In the genomic region with DNA sequence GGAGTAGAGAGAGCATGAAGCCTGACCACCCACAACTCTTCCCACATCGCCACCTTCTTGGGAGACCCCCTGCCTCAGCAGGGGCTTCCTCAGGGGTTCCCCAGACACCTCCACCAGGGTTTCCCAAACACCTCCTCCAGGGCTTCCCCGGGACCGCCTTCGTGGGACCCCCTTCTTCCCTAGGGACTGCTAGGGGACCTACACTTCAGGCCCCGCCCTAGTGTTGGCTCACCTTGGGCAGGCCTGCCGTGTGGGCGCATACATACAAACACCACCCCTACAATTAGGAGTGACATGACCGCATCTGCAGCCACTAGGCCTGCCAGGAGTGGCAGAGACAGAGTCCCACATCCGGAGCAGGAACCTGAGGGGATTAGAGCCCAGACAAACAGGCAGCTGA, we compare ENCODE assay signal across 12 mouse cellular contexts. TPM values are rescaled to one million over a fixed set of nuclear protein-coding genes. Genes with fewer than 3 reads are reported as not detected.
A peak's percentile ranks its signal among the peaks of the same experiment; 100 is the strongest.
DNase-seq lines count a peak whose midpoint lies in the region; ATAC-seq and TF ChIP-seq lines count a peak whose summit lies in the region.
"Had no signal": no experiment of that assay in that cellular context is flagged by ENCODE, and none has a peak within 500 bp of the region (broad histone marks: within the 10 kb centered on the region; RNA-seq: fewer than 3 reads in every experiment).

No protein-coding gene starts in this region.

- no peaks in the 10 kb centered on the region for H3K9me3 ChIP-seq in liver, embryonic 12.5 days (replicated peaks)
- no peaks in the 10 kb centered on the region for H3K9me3 ChIP-seq in heart, embryonic 10.5 days
- H3K9me3 ChIP-seq in intestine, postnatal 0 days (ENCODE audit: control insufficient read depth) = no peaks in the 10 kb centered on the region

- ATAC-seq in liver, embryonic 12.5 days = no peak
- ATAC-seq in intestine, postnatal 0 days = no peak

- H3K27me3 ChIP-seq in liver, embryonic 12.5 days (replicated peaks) = peaks cover 10% of the 10 kb centered on the region; the same call in 1 of the 2 replicates
- no peaks in the 10 kb centered on the region for H3K27me3 ChIP-seq in small intestine, adult 2 months (ENCODE audit: control insufficient read depth, insufficient read depth, low read length)
- H3K27me3 ChIP-seq in heart, embryonic 10.5 days (ENCODE audit: insufficient read depth, poor library complexity, severe bottlenecking) = peaks cover 22% of the 10 kb centered on the region; the same call in 1 of the 2 replicates
- H3K27me3 ChIP-seq in intestine, postnatal 0 days (replicated peaks; ENCODE audit: control insufficient read depth, insufficient read depth, low read length) = no peaks in the 10 kb centered on the region

- H3K36me3 ChIP-seq in liver, embryonic 12.5 days = no peaks in the 10 kb centered on the region
- no peaks in the 10 kb centered on the region for H3K36me3 ChIP-seq in small intestine, adult 2 months (ENCODE audit: control insufficient read depth, insufficient read depth, low read length)
- H3K36me3 ChIP-seq in heart, embryonic 10.5 days = no peaks in the 10 kb centered on the region
- H3K36me3 ChIP-seq in intestine, postnatal 0 days (ENCODE audit: control insufficient read depth, insufficient read depth) = no peaks in the 10 kb centered on the region

- H3K27ac ChIP-seq in liver, embryonic 12.5 days = no peak overlapping the region
- H3K27ac ChIP-seq in small intestine, adult 2 months (ENCODE audit: insufficient read depth, low read depth, low read length) = peak overlapping the region; percentile 52
- no peak overlapping the region for H3K27ac ChIP-seq in heart, embryonic 10.5 days
- no peak overlapping the region for H3K27ac ChIP-seq in intestine, postnatal 0 days (ENCODE audit: low read depth, low read length)

- peaks cover 35% of the 10 kb centered on the region for H3K4me1 ChIP-seq in liver, embryonic 12.5 days
- H3K4me1 ChIP-seq in small intestine, adult 2 months (ENCODE audit: control insufficient read depth, insufficient read depth, insufficient read length, low read length) = peaks cover 6% of the 10 kb centered on the region; the same call in 1 of the 2 replicates
- H3K4me1 ChIP-seq in heart, embryonic 10.5 days = peaks cover 17% of the 10 kb centered on the region
- H3K4me1 ChIP-seq in intestine, postnatal 0 days (replicated peaks; ENCODE audit: control insufficient read depth, insufficient read depth, low read length) = peaks cover 3% of the 10 kb centered on the region; the same call in 1 of the 2 replicates

- peak overlapping the region; percentile 31; the same call in 1 of the 2 replicates for H3K4me2 ChIP-seq in liver, embryonic 12.5 days
- H3K4me2 ChIP-seq in intestine, postnatal 0 days (replicated peaks; ENCODE audit: low read depth) = no peak overlapping the region

- no peak for TF ChIP-seq POLR2A in small intestine, adult 2 months (IDR thresholded peaks at IDR 0.05; ENCODE audit: low read depth, low read length)

- TF ChIP-seq CTCF in small intestine, adult 2 months (IDR thresholded peaks at IDR 0.05; ENCODE audit: extremely low read depth, insufficient read length, insufficient replicate concordance, low read depth, low read length) = no peak
- TF ChIP-seq CTCF in intestine, postnatal 0 days (IDR thresholded peaks at IDR 0.05; ENCODE audit: low read depth) = no peak

- H3K9ac ChIP-seq in liver, embryonic 12.5 days = no peak overlapping the region
- H3K9ac ChIP-seq in intestine, postnatal 0 days (ENCODE audit: low read depth, low read length) = no peak overlapping the region

- peak; percentile 12 for DNase-seq in spleen, adult 12 weeks (ENCODE audit: low spot score)
- DNase-seq in spleen, postnatal 14 days (ENCODE audit: low spot score in 2 of 2) = no peak
- no peak for DNase-seq in kidney, adult 18-20 months
- no peak for DNase-seq in heart, embryonic 10.5 days (ENCODE audit: low spot score)
- DNase-seq in adrenal gland, postnatal 14 days = no peak
- DNase-seq: gastrocnemius, postnatal 25 days; kidney, adult 9 months had no signal

- 43% methylated on average over 9 of the region's 9 CpGs for WGBS in liver, embryonic 12.5 days (ENCODE audit: insufficient replicate concordance)
- 66% methylated on average over 9 of the region's 9 CpGs for WGBS in small intestine, adult 2 months
- 66% methylated on average over 9 of the region's 9 CpGs for WGBS in heart, embryonic 10.5 days
- WGBS in intestine, postnatal 0 days = 66% methylated on average over 9 of the region's 9 CpGs

- no peak overlapping the region for H3K4me3 ChIP-seq in liver, embryonic 12.5 days
- peak overlapping the region; percentile 16; the same call in 1 of the 2 replicates for H3K4me3 ChIP-seq in small intestine, adult 2 months (ENCODE audit: low read depth, low read length)
- H3K4me3 ChIP-seq in heart, embryonic 10.5 days = no peak overlapping the region
- H3K4me3 ChIP-seq in intestine, postnatal 0 days (ENCODE audit: low read depth, low read length) = no peak overlapping the region

RNA-seq across cellular contexts. Expression of a gene that starts 1.8 kb away (rescaled TPM):
- 3.0 and 4.1 TPM in 2 replicates for polyA plus RNA-seq in liver, embryonic 12.5 days (2016; fragmentation: Nextera tagmentation; extraction: Ambion mirVana)
- polyA plus RNA-seq in small intestine, adult 2 months (2012; rRNA removed) = 33.7 and 56.1 TPM in 2 replicates
- polyA plus RNA-seq in heart, embryonic 10.5 days (2016; fragmentation: Nextera tagmentation; extraction: Ambion mirVana) = 0.35 TPM in 1 of 2 replicates, not detected in the other
- polyA plus RNA-seq in intestine, postnatal 0 days (2015; fragmentation: Nextera tagmentation; extraction: Ambion mirVana) = 4.0 and 5.9 TPM in 2 replicates
- total RNA-seq in adrenal gland, postnatal 14 days (2021) = 7.1 TPM in 1 of 2 replicates, not detected in the other
- total RNA-seq: gastrocnemius, postnatal 25 days; heart, postnatal 25 days had no signal

RNA-seq across cellular contexts. Expression of a gene that starts 3.7 kb away (rescaled TPM):
- polyA plus RNA-seq in liver, embryonic 12.5 days (2016; fragmentation: Nextera tagmentation; extraction: Ambion mirVana) = 1.5 and 2.1 TPM in 2 replicates
- 5.0 and 9.2 TPM in 2 replicates for polyA plus RNA-seq in small intestine, adult 2 months (2012; rRNA removed)
- 1.5 and 1.6 TPM in 2 replicates for polyA plus RNA-seq in heart, embryonic 10.5 days (2016; fragmentation: Nextera tagmentation; extraction: Ambion mirVana)
- polyA plus RNA-seq in intestine, postnatal 0 days (2015; fragmentation: Nextera tagmentation; extraction: Ambion mirVana) = 1.2 and 1.3 TPM in 2 replicates
- 2.8 and 3.9 TPM in 2 replicates for total RNA-seq in adrenal gland, postnatal 14 days (2021)

RNA-seq across cellular contexts. Expression of a gene that starts 4.3 kb away (rescaled TPM):
- 51.1 and 52.7 TPM in 2 replicates for polyA plus RNA-seq in liver, embryonic 12.5 days (2016; fragmentation: Nextera tagmentation; extraction: Ambion mirVana)
- 101 and 135 TPM in 2 replicates for polyA plus RNA-seq in small intestine, adult 2 months (2012; rRNA removed)
- 2.2 and 9.0 TPM in 2 replicates for polyA plus RNA-seq in heart, embryonic 10.5 days (2016; fragmentation: Nextera tagmentation; extraction: Ambion mirVana)
- polyA plus RNA-seq in intestine, postnatal 0 days (2015; fragmentation: Nextera tagmentation; extraction: Ambion mirVana) = 60.0 and 63.6 TPM in 2 replicates
- 19.9 and 30.9 TPM in 2 replicates for total RNA-seq in adrenal gland, postnatal 14 days (2021)

RNA-seq across cellular contexts. Expression of a gene that starts 27.5 kb away (rescaled TPM):
- 7.5 and 8.2 TPM in 2 replicates for polyA plus RNA-seq in liver, embryonic 12.5 days (2016; fragmentation: Nextera tagmentation; extraction: Ambion mirVana)
- polyA plus RNA-seq in small intestine, adult 2 months (2012; rRNA removed) = 32.1 and 193 TPM in 2 replicates
- polyA plus RNA-seq in heart, embryonic 10.5 days (2016; fragmentation: Nextera tagmentation; extraction: Ambion mirVana) = 44.3 and 50.4 TPM in 2 replicates
- 28.2 and 30.1 TPM in 2 replicates for polyA plus RNA-seq in intestine, postnatal 0 days (2015; fragmentation: Nextera tagmentation; extraction: Ambion mirVana)
- total RNA-seq in adrenal gland, postnatal 14 days (2021) = 21.3 and 28.3 TPM in 2 replicates

RNA-seq across cellular contexts. Expression of a gene that starts 39.6 kb away (rescaled TPM):
- 0.05 and 0.17 TPM in 2 replicates for polyA plus RNA-seq in liver, embryonic 12.5 days (2016; fragmentation: Nextera tagmentation; extraction: Ambion mirVana)
- polyA plus RNA-seq in small intestine, adult 2 months (2012; rRNA removed) = 0.18 and 0.27 TPM in 2 replicates
- 3.3 and 5.2 TPM in 2 replicates for polyA plus RNA-seq in heart, embryonic 10.5 days (2016; fragmentation: Nextera tagmentation; extraction: Ambion mirVana)
- polyA plus RNA-seq in intestine, postnatal 0 days (2015; fragmentation: Nextera tagmentation; extraction: Ambion mirVana) = 0.08 and 0.09 TPM in 2 replicates
- total RNA-seq in adrenal gland, postnatal 14 days (2021) = not detected in 2 replicates
- total RNA-seq: gastrocnemius, postnatal 25 days; heart, postnatal 25 days had no signal
- polyA plus RNA-seq: limb, embryonic 11.5 days had no signal
